Mouse (Mus musculus): ENCODE results near the gene 2010111I01Rik.

DNA sequence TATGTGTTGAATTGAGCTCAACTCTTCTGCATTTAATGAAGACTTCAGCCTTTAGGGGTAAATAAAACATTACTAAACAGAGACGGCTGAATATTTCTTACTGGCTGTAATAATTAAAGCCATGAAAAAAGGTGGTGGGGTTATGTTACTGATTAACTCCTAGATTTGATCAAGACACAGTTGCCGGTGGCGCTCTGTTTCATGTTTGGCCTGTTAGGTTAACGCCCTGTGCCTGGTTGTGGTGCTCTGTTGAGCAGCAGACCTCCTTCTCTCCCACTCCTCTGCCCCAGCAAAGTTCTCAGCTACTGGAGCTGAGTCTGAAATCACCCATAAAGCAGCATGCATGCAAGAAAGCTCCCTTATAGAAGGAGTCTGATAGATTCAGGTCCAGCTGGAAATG, 303.7 kb downstream of the 2010111I01Rik start:
- TF ChIP-seq POLR2A (IDR thresholded peaks at IDR 0.05; ENCODE audit: control insufficient read depth, low read depth, low read length): no peak
- TF ChIP-seq CTCF (IDR thresholded peaks at IDR 0.05; ENCODE audit: control insufficient read depth, insufficient read depth, insufficient replicate concordance, low read depth, low read length): no peak
